Mouse (Mus musculus): ENCODE measurements at regions not wholly inside any gene's neighbourhood (a gene's known extent, or its start where the extent isn't known, plus 50 kb on each side); places are given as distances from the start of the nearest gene placed in this dataset.
A peak's percentile ranks its signal among the peaks of the same experiment; 100 is the strongest.

- no peak for DNase-seq
Observed at GRCm38 (mm10) chr9:102782926-102783850, 51.5 kb upstream of the Ryk start.

- DNase-seq: peak; percentile 89
Observed at GRCm38 (mm10) chr9:102784329-102785026, 50.2 kb upstream of the Ryk start.

All from embryo, embryonic 11 days (tissue).